Comparison of ENCODE assay signal across 12 mouse cellular contexts in genomic region chr13:102504157-102504947, GRCm38 (mm10).
A peak's percentile ranks its signal among the peaks of the same experiment; 100 is the strongest.
DNase-seq lines count a peak whose midpoint lies in the region; ATAC-seq lines count a peak whose summit lies in the region.
"Had no signal": no experiment of that assay in that cellular context is flagged by ENCODE, and none has a peak within 500 bp of the region (broad histone marks: within the 10 kb centered on the region; RNA-seq: fewer than 3 reads in every experiment).

No protein-coding gene starts in this region.

- no peak overlapping the region for H3K9ac ChIP-seq in hindbrain, embryonic 11.5 days (ENCODE audit: low read depth, low read length)
- H3K9ac ChIP-seq in forebrain, embryonic 12.5 days = no peak overlapping the region
- H3K9ac ChIP-seq: liver, embryonic 15.5 days had no signal

- H3K27me3 ChIP-seq in hindbrain, embryonic 11.5 days (ENCODE audit: control insufficient read depth, insufficient read depth, low read length) = no peaks in the 10 kb centered on the region
- H3K27me3 ChIP-seq in hindbrain, embryonic 10.5 days (ENCODE audit: insufficient read depth, poor library complexity, severe bottlenecking) = no peaks in the 10 kb centered on the region
- no peaks in the 10 kb centered on the region for H3K27me3 ChIP-seq in forebrain, embryonic 12.5 days
- H3K27me3 ChIP-seq: liver, embryonic 15.5 days had no signal

- no peak overlapping the region for H3K27ac ChIP-seq in hindbrain, embryonic 11.5 days (ENCODE audit: low read depth, low read length)
- H3K27ac ChIP-seq in hindbrain, embryonic 10.5 days = no peak overlapping the region; the same call in 1 of the 2 replicates
- 0 out of 2 replicates have a peak overlapping the region, but pooled peaks have one; percentile 9 for H3K27ac ChIP-seq in forebrain, embryonic 12.5 days
- H3K27ac ChIP-seq: liver, embryonic 15.5 days had no signal

- H3K4me1 ChIP-seq in hindbrain, embryonic 11.5 days (replicated peaks; ENCODE audit: control insufficient read depth, insufficient read depth, low read length) = no peaks in the 10 kb centered on the region
- H3K4me1 ChIP-seq in hindbrain, embryonic 10.5 days (replicated peaks) = 0 out of 2 replicates have a peak, but pooled peaks cover 2% of the 10 kb centered on the region
- peaks cover 5% of the 10 kb centered on the region for H3K4me1 ChIP-seq in forebrain, embryonic 12.5 days
- H3K4me1 ChIP-seq: liver, embryonic 15.5 days had no signal

- H3K36me3 ChIP-seq in hindbrain, embryonic 11.5 days (ENCODE audit: control insufficient read depth, insufficient read depth, low read length) = no peaks in the 10 kb centered on the region
- H3K36me3 ChIP-seq in hindbrain, embryonic 10.5 days = no peaks in the 10 kb centered on the region
- H3K36me3 ChIP-seq in forebrain, embryonic 12.5 days (replicated peaks) = no peaks in the 10 kb centered on the region
- H3K36me3 ChIP-seq: liver, embryonic 15.5 days had no signal

- H3K4me3 ChIP-seq in hindbrain, embryonic 11.5 days (ENCODE audit: low read depth, low read length) = no peak overlapping the region
- H3K4me3 ChIP-seq in hindbrain, embryonic 10.5 days = no peak overlapping the region
- no peak overlapping the region for H3K4me3 ChIP-seq in forebrain, embryonic 12.5 days (replicated peaks)
- H3K4me3 ChIP-seq: liver, embryonic 15.5 days had no signal

- WGBS in hindbrain, embryonic 11.5 days = 58% methylated on average over 10 of the region's 10 CpGs
- WGBS in hindbrain, embryonic 10.5 days = 68% methylated on average over 10 of the region's 10 CpGs
- 22% methylated on average over 10 of the region's 10 CpGs for WGBS in forebrain, embryonic 12.5 days

- H3K9me3 ChIP-seq in hindbrain, embryonic 11.5 days (ENCODE audit: control insufficient read depth, low read length) = no peaks in the 10 kb centered on the region
- no peaks in the 10 kb centered on the region for H3K9me3 ChIP-seq in hindbrain, embryonic 10.5 days
- no peaks in the 10 kb centered on the region for H3K9me3 ChIP-seq in forebrain, embryonic 12.5 days
- H3K9me3 ChIP-seq: liver, embryonic 15.5 days had no signal

- H3K4me2 ChIP-seq in hindbrain, embryonic 11.5 days (replicated peaks; ENCODE audit: low read depth, low read length) = no peak overlapping the region
- H3K4me2 ChIP-seq in forebrain, embryonic 12.5 days = no peak overlapping the region
- H3K4me2 ChIP-seq: liver, embryonic 15.5 days had no signal

- peak; percentile 66; the same call in 1 of the 2 replicates for ATAC-seq in hindbrain, embryonic 11.5 days (ENCODE audit: low FRiP score)
- ATAC-seq in forebrain, embryonic 12.5 days (ENCODE audit: low FRiP score) = peak; percentile 92

- DNase-seq in hindbrain, embryonic 11.5 days (ENCODE audit: low spot score) = no peak
- no peak for DNase-seq in hindbrain, embryonic 10.5 days (ENCODE audit: low spot score)
- DNase-seq in mesoderm, embryonic 11.5 days (ENCODE audit: low read depth, low spot score) = peak; percentile 31
- peak; percentile 93 for DNase-seq in retina, postnatal 1 day
- no peak for DNase-seq in right cerebral cortex, postnatal 10 days (ENCODE audit: low spot score in 2 of 2)
- DNase-seq in gastrocnemius, postnatal 10 days = no peak
- no peak for DNase-seq in frontal cortex, postnatal 36 days (ENCODE audit: low spot score in 2 of 2)
- DNase-seq: B cell, adult 2 months; cerebellum, postnatal 25 days; kidney, postnatal 14 days had no signal

Comparison
In these comparisons a context has a peak if more than half of its experiments do, and no peak if none do; other contexts are left out.
1. DNase-seq: peak in mesoderm, embryonic 11.5 days (single experiment) and retina, postnatal 1 day (single experiment); none in hindbrain, embryonic 11.5 days (single experiment), hindbrain, embryonic 10.5 days (single experiment), right cerebral cortex, postnatal 10 days (0 of 2), gastrocnemius, postnatal 10 days (single experiment) and frontal cortex, postnatal 36 days (0 of 2).